Mouse (Mus musculus) heart, adult 8-10 months (tissue): ENCODE data around the gene Camk2d. TPM values are rescaled to one million over a fixed set of nuclear protein-coding genes. Genes with fewer than 3 reads are reported as not detected.
A peak's percentile ranks its signal among the peaks of the same experiment; 100 is the strongest.

Experiments
- DNase-seq: peaks from one replicate; pipeline ENCODE4 v3.0.0; 2022; ENCODE audit warnings: low spot score
- total RNA-seq, 4 experiments: library from RNA; stranded (reverse); gene quantifications; 2 replicates each; pipeline ENCODE4 v1.2.4; 2022

Gene Camk2d
- total RNA-seq, 4 experiments from 2014 or later = 135 to 156 (median 140) TPM

GRCm38 (mm10) chr3:126650747-126651146 is 54.6 kb downstream of the Camk2d start:
- no peak for DNase-seq

- DNase-seq = no peak
Observed at GRCm38 (mm10) chr3:126652361-126652760, 56.3 kb downstream of the Camk2d start.

- no peak for DNase-seq
Observed at GRCm38 (mm10) chr3:126653118-126653517, 57.0 kb downstream of the Camk2d start.

GRCm38 (mm10) chr3:126656173-126656572 is 60.1 kb downstream of the Camk2d start:
- no peak for DNase-seq

GRCm38 (mm10) chr3:126657895-126658294 is 61.8 kb downstream of the Camk2d start:
- DNase-seq = no peak

- DNase-seq = no peak
Observed at GRCm38 (mm10) chr3:126658791-126659190, 62.7 kb downstream of the Camk2d start.

- no peak for DNase-seq
Observed at GRCm38 (mm10) chr3:126659235-126659634, 63.1 kb downstream of the Camk2d start.

GRCm38 (mm10) chr3:126659832-126660564 is 63.9 kb downstream of the Camk2d start:
- DNase-seq = no peak

GRCm38 (mm10) chr3:126660575-126660974 is 64.5 kb downstream of the Camk2d start:
- DNase-seq = no peak

GRCm38 (mm10) chr3:126660986-126661385 is 64.9 kb downstream of the Camk2d start:
- DNase-seq = no peak

GRCm38 (mm10) chr3:126661920-126662319 is 65.8 kb downstream of the Camk2d start:
- DNase-seq = no peak

- no peak for DNase-seq
Observed at GRCm38 (mm10) chr3:126663436-126663835, 67.3 kb downstream of the Camk2d start.

- no peak for DNase-seq
Observed at GRCm38 (mm10) chr3:126665866-126666265, 69.8 kb downstream of the Camk2d start.

- no peak for DNase-seq
Observed at GRCm38 (mm10) chr3:126667019-126667418, 70.9 kb downstream of the Camk2d start.

GRCm38 (mm10) chr3:126667451-126667850 is 71.3 kb downstream of the Camk2d start:
- DNase-seq = peak; percentile 66

GRCm38 (mm10) chr3:126668123-126668522 is 72.0 kb downstream of the Camk2d start:
- DNase-seq = no peak

- no peak for DNase-seq
Observed at GRCm38 (mm10) chr3:126668692-126669091, 72.6 kb downstream of the Camk2d start.

- DNase-seq = no peak
Observed at GRCm38 (mm10) chr3:126670413-126670812, 74.3 kb downstream of the Camk2d start.

GRCm38 (mm10) chr3:126671292-126671691 is 75.2 kb downstream of the Camk2d start:
- no peak for DNase-seq

GRCm38 (mm10) chr3:126681051-126681450 is 84.9 kb downstream of the Camk2d start:
- no peak for DNase-seq

GRCm38 (mm10) chr3:126681996-126682395 is 85.9 kb downstream of the Camk2d start:
- DNase-seq = no peak

- no peak for DNase-seq
Observed at GRCm38 (mm10) chr3:126685363-126685762, 89.3 kb downstream of the Camk2d start.

- DNase-seq = no peak
Observed at GRCm38 (mm10) chr3:126687150-126687549, 91.0 kb downstream of the Camk2d start.

- no peak for DNase-seq
Observed at GRCm38 (mm10) chr3:126688516-126688915, 92.4 kb downstream of the Camk2d start.
